Mouse (Mus musculus) hindbrain, embryonic 16.5 days (tissue): ENCODE measurements around the gene Cavin3. TPM values are rescaled to one million over a fixed set of nuclear protein-coding genes. Genes with fewer than 3 reads are reported as not detected.
A peak's percentile ranks its signal among the peaks of the same experiment; 100 is the strongest.

Experiments
- ATAC-seq: fragments of 200-750 bp; cut with Nextera tagmentation; 2 replicates; pipeline ENCODE4 v1.8.0; 2017; ENCODE audit warnings: moderate TSS enrichment, moderate library complexity
- H3K27ac ChIP-seq: fragments of 300-500 bp; sonication (generic); 2 replicates; pipeline ENCODE4 v1.5.1; 2014; ENCODE audit warnings: low read depth, mild to moderate bottlenecking, control low read depth, low read length, moderate library complexity
- H3K27me3 ChIP-seq: fragments of 300-500 bp; sonication (generic); replicated peaks from 2 replicates; pipeline ENCODE4 v1.6.1; 2014; ENCODE audit warnings: low read length; ENCODE audit not compliant: control insufficient read depth, insufficient read depth
- H3K36me3 ChIP-seq: fragments of 300-500 bp; sonication (generic); 2 replicates; pipeline ENCODE4 v1.6.1; 2014; ENCODE audit warnings: mild to moderate bottlenecking, low read length, moderate library complexity, mixed read lengths; ENCODE audit not compliant: control insufficient read depth, insufficient read depth
- H3K4me1 ChIP-seq: fragments of 300-500 bp; sonication (generic); 2 replicates; pipeline ENCODE4 v1.6.1; 2014; ENCODE audit warnings: low read depth, low read length; ENCODE audit not compliant: control insufficient read depth, insufficient read depth
- H3K4me2 ChIP-seq: fragments of 300-500 bp; sonication (generic); 2 replicates; pipeline ENCODE4 v1.6.1; 2014; ENCODE audit warnings: mild to moderate bottlenecking, low read length, control low read depth, moderate library complexity
- H3K4me3 ChIP-seq: fragments of 300-500 bp; sonication (generic); 2 replicates; pipeline ENCODE4 v1.5.1; 2014; ENCODE audit warnings: mild to moderate bottlenecking, low read length, control low read depth, moderate library complexity
- H3K9ac ChIP-seq: fragments of 300-500 bp; sonication (generic); 2 replicates; pipeline ENCODE4 v1.6.1; 2014; ENCODE audit warnings: low read depth, mild to moderate bottlenecking, control low read depth, low read length, moderate library complexity
- H3K9me3 ChIP-seq: fragments of 300-500 bp; sonication (generic); 2 replicates; pipeline ENCODE4 v1.6.1; 2014; ENCODE audit warnings: mild to moderate bottlenecking, low read length, moderate library complexity; ENCODE audit not compliant: control insufficient read depth
- WGBS: fragments of 180-500 bp; shearing (Covaris S2); extraction: QIAGEN DNeasy Blood & Tissue Kit; methylation state at CpG from one replicate; pipeline ENCODE4 v1.1.7; 2014; 5-methylcytosine and 5-hydroxymethylcytosine counted together
- polyA plus RNA-seq: library from polyadenylated mRNA; unstranded; fragments of >200 nt; fragmentation: Nextera tagmentation; extraction: Ambion mirVana; gene quantifications from 2 replicates; pipeline ENCODE4 v1.2.1, GENCODE M21; 2015

Cavin3 gene
- polyA plus RNA-seq, 1 experiment from 2014 or later, result 43.0 TPM

GRCm38 (mm10) chr7:105514561-105514960 is 32.5 kb upstream of the Cavin3 start:
- WGBS, result 33% methylated on average over 5 of the region's 5 CpGs

DNA sequence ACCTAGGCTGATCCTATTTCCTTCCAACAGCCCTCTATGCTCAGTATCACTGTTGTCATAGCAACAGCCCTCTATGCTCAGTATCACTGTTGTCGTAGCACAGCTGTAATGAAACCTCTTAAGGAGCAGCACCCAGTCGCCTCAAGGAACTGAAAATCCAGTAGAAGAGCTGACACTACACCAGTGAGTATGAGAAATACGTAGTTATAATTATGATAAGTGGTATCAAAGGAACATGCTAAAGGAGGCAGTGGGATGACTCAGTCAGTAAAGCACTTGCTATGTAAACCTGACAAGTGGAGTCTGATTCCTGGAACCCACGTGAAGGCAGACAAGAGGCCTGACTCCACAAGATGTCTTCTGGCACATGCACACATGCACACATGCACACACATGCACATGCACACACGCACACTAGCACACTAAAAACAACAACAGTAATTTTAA is 31.8 kb upstream of the Cavin3 start:
- Histone ChIP-seq H3K4me3 (no peak overlapping the region), H3K4me1 (peaks cover 2% of the 10 kb centered on the region), H3K4me2 (no peak overlapping the region), H3K27me3 (no peaks in the 10 kb centered on the region), H3K9ac (no peak overlapping the region), H3K36me3 (no peaks in the 10 kb centered on the region), H3K9me3 (no peaks in the 10 kb centered on the region), H3K27ac (no peak overlapping the region)
- peak; percentile 89 for ATAC-seq
- WGBS, result 45% methylated on average over 5 of the region's 5 CpGs

More at GRCm38 (mm10) chr7:105514561-105514960, 32.5 kb upstream of the Cavin3 start:
- H3K4me3 ChIP-seq, result no peak overlapping the region
- peak; percentile 31 for ATAC-seq
- H3K27me3 ChIP-seq, result no peaks in the 10 kb centered on the region
- H3K27ac ChIP-seq, result no peak overlapping the region
- no peak overlapping the region for H3K4me2 ChIP-seq
- no peak overlapping the region for H3K9ac ChIP-seq
- peaks cover 2% of the 10 kb centered on the region for H3K4me1 ChIP-seq
- no peaks in the 10 kb centered on the region for H3K36me3 ChIP-seq
- no peaks in the 10 kb centered on the region for H3K9me3 ChIP-seq

GRCm38 (mm10) chr7:105510143-105510542 is 28.0 kb upstream of the Cavin3 start:
- no peak overlapping the region for H3K27ac ChIP-seq
- peaks cover 2% of the 10 kb centered on the region for H3K4me1 ChIP-seq
- no peaks in the 10 kb centered on the region for H3K36me3 ChIP-seq
- no peak overlapping the region for H3K9ac ChIP-seq
- H3K27me3 ChIP-seq, result no peaks in the 10 kb centered on the region
- H3K4me2 ChIP-seq, result no peak overlapping the region
- no peaks in the 10 kb centered on the region for H3K9me3 ChIP-seq
- WGBS, result 92% methylated on average over 5 of the region's 5 CpGs
- no peak overlapping the region for H3K4me3 ChIP-seq
- ATAC-seq, result no peak

DNA sequence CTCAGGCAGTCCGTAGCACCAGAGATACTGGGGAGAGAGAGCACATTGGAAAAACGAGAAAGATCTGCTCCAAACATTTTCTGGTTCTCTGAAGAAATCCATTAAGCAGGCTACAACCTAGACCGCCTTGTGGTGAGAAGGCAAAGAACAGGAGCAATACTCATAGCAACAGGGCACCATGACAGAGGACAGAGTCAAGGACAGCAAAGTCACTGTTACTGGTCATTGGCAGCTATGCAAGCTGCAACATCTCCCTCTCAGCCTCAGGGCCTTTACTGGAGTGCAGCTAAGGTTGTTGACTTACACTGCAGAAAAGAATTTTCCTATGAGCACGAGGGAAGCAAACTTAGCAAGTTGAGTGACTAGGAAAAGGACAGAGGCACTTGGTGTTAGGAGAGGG is 25.2 kb upstream of the Cavin3 start:
- H3K9ac ChIP-seq, result no peak overlapping the region
- H3K36me3 ChIP-seq, result no peaks in the 10 kb centered on the region
- ATAC-seq, result no peak
- WGBS, result 87% methylated on average over 4 of the region's 4 CpGs
- no peak overlapping the region for H3K4me3 ChIP-seq
- H3K4me2 ChIP-seq, result no peak overlapping the region
- no peaks in the 10 kb centered on the region for H3K27me3 ChIP-seq
- H3K4me1 ChIP-seq, result no peaks in the 10 kb centered on the region
- no peak overlapping the region for H3K27ac ChIP-seq
- no peaks in the 10 kb centered on the region for H3K9me3 ChIP-seq

- H3K36me3 ChIP-seq, result no peaks in the 10 kb centered on the region
- H3K4me3 ChIP-seq, result no peak overlapping the region
- H3K27me3 ChIP-seq, result no peaks in the 10 kb centered on the region
- 90% methylated on average over 4 of the region's 4 CpGs for WGBS
- H3K4me2 ChIP-seq, result no peak overlapping the region
- ATAC-seq, result no peak
- no peak overlapping the region for H3K27ac ChIP-seq
- H3K9ac ChIP-seq, result no peak overlapping the region
- H3K9me3 ChIP-seq, result no peaks in the 10 kb centered on the region
- H3K4me1 ChIP-seq, result no peaks in the 10 kb centered on the region
Observed at GRCm38 (mm10) chr7:105501984-105502383, 19.9 kb upstream of the Cavin3 start.

DNA sequence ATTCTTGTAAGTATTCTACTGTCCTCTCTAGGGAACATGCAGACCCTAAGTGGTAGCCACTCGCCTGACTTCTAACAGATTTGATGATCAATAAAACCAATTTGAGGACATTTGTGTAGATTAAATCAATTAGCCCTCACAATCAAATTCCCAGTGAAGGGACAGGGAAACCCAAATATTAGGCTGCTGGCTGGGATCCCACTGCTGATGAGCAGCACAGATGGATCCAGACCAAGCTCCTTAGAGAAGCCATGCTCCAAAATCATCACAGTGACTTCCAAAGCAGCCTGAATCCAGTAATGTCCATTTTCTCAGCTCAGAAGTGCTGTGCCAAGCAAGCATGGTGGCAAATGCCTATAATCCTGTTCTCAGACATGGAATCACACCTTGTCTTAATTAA is 17.6 kb upstream of the Cavin3 start:
- H3K4me1 ChIP-seq, result no peaks in the 10 kb centered on the region
- no peak overlapping the region for H3K4me3 ChIP-seq
- 85% methylated on average over 1 of the region's 1 CpGs for WGBS
- no peaks in the 10 kb centered on the region for H3K9me3 ChIP-seq
- no peak overlapping the region for H3K27ac ChIP-seq
- no peaks in the 10 kb centered on the region for H3K27me3 ChIP-seq
- no peak overlapping the region for H3K9ac ChIP-seq
- H3K36me3 ChIP-seq, result no peaks in the 10 kb centered on the region
- no peak for ATAC-seq
- H3K4me2 ChIP-seq, result no peak overlapping the region

DNA sequence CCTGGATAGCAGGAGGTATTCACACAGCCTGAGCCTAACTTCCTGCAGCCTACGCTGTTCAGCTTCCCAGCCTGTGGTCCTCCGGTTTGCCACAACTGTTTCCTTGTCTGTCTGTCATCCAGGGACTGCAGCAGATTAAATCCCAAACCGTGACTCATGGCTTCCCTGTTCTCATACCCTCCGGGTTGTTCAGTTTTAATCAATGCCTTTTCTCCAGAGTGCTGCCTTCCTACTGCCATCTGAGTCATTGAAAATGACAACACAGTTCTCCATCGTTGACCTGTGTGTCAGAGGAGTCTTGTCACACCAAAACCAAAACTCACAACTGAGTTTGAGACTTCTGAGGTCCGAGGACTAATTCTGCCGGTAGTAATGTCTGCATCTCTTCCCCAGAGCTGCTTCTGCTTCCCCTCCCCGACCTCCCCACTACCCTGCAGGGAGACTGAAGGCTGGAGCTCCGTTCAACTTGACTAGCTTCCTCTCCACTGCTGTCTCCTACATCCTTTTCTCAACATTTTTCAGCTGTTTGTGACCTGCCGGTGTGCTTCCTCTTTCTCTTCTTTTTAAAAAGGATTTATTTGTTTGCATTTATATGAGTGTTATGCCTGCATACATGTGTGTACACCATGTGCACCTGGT is 16.9 kb upstream of the Cavin3 start:
- Histone ChIP-seq H3K4me2 (no peak overlapping the region), H3K4me3 (no peak overlapping the region), H3K36me3 (no peaks in the 10 kb centered on the region), H3K9ac (no peak overlapping the region), H3K9me3 (no peaks in the 10 kb centered on the region), H3K4me1 (no peaks in the 10 kb centered on the region), H3K27ac (no peak overlapping the region), H3K27me3 (no peaks in the 10 kb centered on the region)
- WGBS, result 61% methylated on average over 10 of the region's 10 CpGs
- no peak for ATAC-seq

- Histone ChIP-seq H3K4me1 (no peaks in the 10 kb centered on the region), H3K27me3 (no peaks in the 10 kb centered on the region), H3K36me3 (no peaks in the 10 kb centered on the region), H3K4me2 (no peak overlapping the region), H3K9ac (no peak overlapping the region), H3K27ac (no peak overlapping the region), H3K9me3 (no peaks in the 10 kb centered on the region), H3K4me3 (no peak overlapping the region)
- ATAC-seq, result no peak
- WGBS, result 87% methylated on average over 3 of the region's 3 CpGs
Observed at GRCm38 (mm10) chr7:105497881-105498280, 15.8 kb upstream of the Cavin3 start.

- H3K27me3 ChIP-seq, result no peaks in the 10 kb centered on the region
- H3K4me1 ChIP-seq, result peaks cover 4% of the 10 kb centered on the region
- WGBS, result 77% methylated on average over 6 of the region's 6 CpGs
- no peaks in the 10 kb centered on the region for H3K36me3 ChIP-seq
- no peak for ATAC-seq
- no peak overlapping the region for H3K9ac ChIP-seq
- H3K27ac ChIP-seq, result no peak overlapping the region
- no peak overlapping the region for H3K4me3 ChIP-seq
- no peaks in the 10 kb centered on the region for H3K9me3 ChIP-seq
- no peak overlapping the region for H3K4me2 ChIP-seq
Observed at GRCm38 (mm10) chr7:105487104-105487876, 5.2 kb upstream of the Cavin3 start.
